Mouse (Mus musculus) ES-E14 (cell line): Measurements from ENCODE around the gene Epas1. TPM values are rescaled to one million over a fixed set of nuclear protein-coding genes. Genes with fewer than 3 reads are reported as not detected.

Experiments
- DNase-seq: peaks from one replicate; pipeline ENCODE4 v3.0.0-alpha.2; 2013; ENCODE audit warnings: low read depth, low spot score
- H3K27ac ChIP-seq: 2 replicates; pipeline ENCODE4 v1.5.1; 2012; ENCODE audit warnings: low read depth, mild to moderate bottlenecking, low read length, moderate library complexity, mixed read lengths; ENCODE audit not compliant: poor library complexity, insufficient read depth, severe bottlenecking
- H3K36me3 ChIP-seq: 2 replicates; pipeline ENCODE4 v1.6.1; 2012; ENCODE audit warnings: mild to moderate bottlenecking, low read length, moderate library complexity, mixed read lengths; ENCODE audit not compliant: control insufficient read depth, poor library complexity, insufficient read depth, severe bottlenecking
- H3K4me1 ChIP-seq, 2 experiments: fragments of 150-350 bp in 1 of 2; sonication (generic) in 1 of 2; 2 replicates each; pipeline ENCODE4 v1.6.1; 2012; ENCODE audit warnings: low read length in 2 of 2, mild to moderate bottlenecking in 1 of 2, mixed read lengths in 1 of 2; ENCODE audit not compliant: control insufficient read depth in 2 of 2, insufficient read depth in 2 of 2, poor library complexity in 1 of 2
- H3K4me3 ChIP-seq, 2 experiments: fragments of 150-350 bp in 1 of 2; sonication (generic) in 1 of 2; 2 replicates each; pipeline ENCODE4 v1.5.1; 2012; ENCODE audit warnings: low read length in 2 of 2, low read depth in 1 of 2, mild to moderate bottlenecking in 1 of 2, mixed read lengths in 1 of 2; ENCODE audit not compliant: insufficient read depth in 1 of 2, poor library complexity in 1 of 2, severe bottlenecking in 1 of 2
- H3K9ac ChIP-seq: 2 replicates; pipeline ENCODE4 v1.6.1; 2012; ENCODE audit warnings: low read depth, mild to moderate bottlenecking, low read length, mixed read lengths; ENCODE audit not compliant: poor library complexity, insufficient read depth, severe bottlenecking
- H3K9me3 ChIP-seq: fragments of 150-350 bp; sonication (generic); 2 replicates; pipeline ENCODE4 v1.6.1; 2012; ENCODE audit warnings: low read depth, mild to moderate bottlenecking, low read length; ENCODE audit not compliant: control insufficient read depth, insufficient read depth
- CHD2 ChIP-seq: IDR thresholded peaks from 2 replicates; pipeline ENCODE4 v1.6.1; 2014; ENCODE audit warnings: mild to moderate bottlenecking, low read depth, low read length, inconsistent platforms
- HCFC1 ChIP-seq: IDR thresholded peaks from 2 replicates; pipeline ENCODE4 v1.6.1; 2012; ENCODE audit warnings: low read length, inconsistent platforms, borderline replicate concordance; ENCODE audit not compliant: insufficient read depth
- MAFK ChIP-seq: IDR thresholded peaks from 2 replicates; pipeline ENCODE4 v1.6.1; 2014; ENCODE audit warnings: mild to moderate bottlenecking, low read depth, low read length, inconsistent platforms; ENCODE audit not compliant: insufficient read depth
- ZC3H11A ChIP-seq: IDR thresholded peaks from 2 replicates; pipeline ENCODE4 v1.6.1; 2012; ENCODE audit warnings: low read depth, mild to moderate bottlenecking, inconsistent platforms, low read length, borderline replicate concordance
- ZNF384 ChIP-seq: IDR thresholded peaks from 2 replicates; pipeline ENCODE4 v1.6.1; 2012; ENCODE audit warnings: low read depth, low read length, inconsistent platforms
- in situ Hi-C, 2 experiments: fragments of 600-800 bp; cut with MboI; formaldehyde crosslinking; loops; one replicate each; pipeline ENCODE4 v1.15.1; 2025; ENCODE audit warnings: low sequenced_read_pairs in 2 of 2, inconsistent platforms in 1 of 2; ENCODE audit not compliant: unreplicated experiment in 2 of 2
- total RNA-seq: library from RNA; depleted of rRNA; stranded (reverse); fragments of 300-350 nt; gene quantifications from 2 replicates; pipeline ENCODE4 v1.2.3, GENCODE M21; 2012

Gene Epas1
- total RNA-seq, 1 experiment = 9.5 TPM

DNA sequence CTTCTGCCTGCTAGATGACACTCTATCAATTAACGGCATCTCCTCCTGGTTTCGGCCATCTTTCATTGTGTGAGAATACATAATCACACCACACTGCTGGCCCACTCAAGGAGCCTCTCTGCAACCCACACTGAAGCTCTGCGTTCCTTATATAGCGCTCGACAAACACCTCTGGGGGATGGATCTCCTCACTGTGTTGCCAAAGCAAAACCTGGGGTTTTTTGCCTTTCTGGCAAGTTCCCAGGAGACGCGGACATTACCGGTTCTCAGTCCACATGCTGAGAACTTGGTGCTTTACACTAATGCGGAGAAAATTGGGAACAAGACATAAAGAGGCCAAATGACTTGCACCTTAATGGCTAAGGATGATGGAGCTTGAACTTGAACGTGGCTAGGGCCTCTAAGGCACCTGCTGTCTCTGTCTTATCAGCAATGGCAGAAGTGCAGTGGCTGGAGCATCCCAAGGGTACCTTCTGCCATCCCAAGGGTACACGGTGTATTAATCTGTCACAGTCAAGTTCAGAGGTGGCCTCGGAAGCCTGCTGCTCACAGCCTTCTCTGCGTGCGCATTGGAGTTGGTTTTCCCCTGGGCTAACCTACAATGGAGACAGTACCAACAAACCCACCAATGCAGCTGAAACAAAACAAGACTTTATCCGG lies 19.6 kb downstream of the Epas1 start:
- H3K27ac ChIP-seq = no peak overlapping the region
- in situ Hi-C loops = no loop called here
- 0 out of 4 replicates have a peak, but pooled peaks cover 1 to 3% of the 10 kb centered on the region in 2 experiments for H3K4me1 ChIP-seq
- TF ChIP-seq ZNF384 (no peak), ZC3H11A (no peak), MAFK (no peak), HCFC1 (no peak), CHD2 (no peak)
- no peak overlapping the region for H3K4me3 ChIP-seq
- H3K9ac ChIP-seq = no peak overlapping the region
- no peaks in the 10 kb centered on the region for H3K36me3 ChIP-seq
- DNase-seq = no peak
- no peaks in the 10 kb centered on the region for H3K9me3 ChIP-seq

DNA sequence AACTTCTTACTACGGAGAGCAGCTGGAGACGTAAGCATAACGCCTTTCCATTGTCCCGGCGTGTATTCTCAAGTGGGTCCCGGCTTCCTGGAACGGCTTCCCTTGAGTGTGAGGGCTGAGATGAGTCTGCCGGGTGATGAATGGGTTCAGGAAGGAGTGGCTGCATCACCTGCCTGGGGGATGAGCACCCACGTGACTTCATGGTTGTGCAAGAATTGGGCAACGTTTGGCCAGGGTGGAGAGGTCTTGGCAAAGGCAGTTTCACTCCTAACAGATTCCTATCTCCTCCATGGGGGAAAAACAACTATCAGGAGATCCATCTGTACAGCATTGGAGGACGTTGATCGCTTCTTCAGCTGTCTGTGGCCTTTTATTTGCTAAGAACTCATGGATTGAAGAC lies 23.0 kb downstream of the Epas1 start:
- H3K36me3 ChIP-seq = no peaks in the 10 kb centered on the region
- TF ChIP-seq ZC3H11A (no peak), MAFK (no peak), CHD2 (no peak), HCFC1 (no peak), ZNF384 (no peak)

DNA sequence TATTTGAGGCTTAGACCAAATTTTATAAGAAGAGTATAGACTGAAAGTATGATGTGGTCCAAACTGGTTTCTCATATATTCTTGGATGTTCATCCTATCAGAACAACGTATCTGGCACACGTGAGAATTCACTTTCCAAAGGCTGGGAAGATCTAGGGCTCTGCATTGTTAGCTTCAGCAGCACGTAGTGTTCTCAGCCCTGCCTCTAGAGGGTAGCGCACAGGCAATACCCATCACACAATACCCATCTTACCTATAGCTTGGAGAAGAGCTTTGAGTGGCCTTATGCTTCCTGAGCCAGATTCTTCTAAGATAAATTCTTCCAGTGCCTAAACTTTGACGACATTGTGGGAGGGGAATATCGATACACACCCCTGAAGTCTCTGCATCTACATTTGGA lies 24.6 kb downstream of the Epas1 start:
- Histone ChIP-seq H3K27ac (no peak overlapping the region), H3K9me3 (no peaks in the 10 kb centered on the region), H3K9ac (no peak overlapping the region), H3K4me3 (no peak overlapping the region), H3K36me3 (no peaks in the 10 kb centered on the region), H3K4me1 (peaks cover 0 to 2% of the 10 kb centered on the region in 2 experiments; a peak in 1 of 4 replicates)
- in situ Hi-C loops = no loop called here
- TF ChIP-seq ZC3H11A (no peak), HCFC1 (no peak), ZNF384 (no peak)
- DNase-seq = no peak

More for the DNA sequence above, 23.0 kb downstream of the Epas1 start:
- no peak for DNase-seq
- H3K4me3 ChIP-seq = no peak overlapping the region
- H3K27ac ChIP-seq = no peak overlapping the region
- peaks cover 0 to 2% of the 10 kb centered on the region in 2 experiments; a peak in 1 of 4 replicates for H3K4me1 ChIP-seq
- in situ Hi-C loops = no loop called here
- H3K9ac ChIP-seq = no peak overlapping the region
- no peaks in the 10 kb centered on the region for H3K9me3 ChIP-seq

DNA sequence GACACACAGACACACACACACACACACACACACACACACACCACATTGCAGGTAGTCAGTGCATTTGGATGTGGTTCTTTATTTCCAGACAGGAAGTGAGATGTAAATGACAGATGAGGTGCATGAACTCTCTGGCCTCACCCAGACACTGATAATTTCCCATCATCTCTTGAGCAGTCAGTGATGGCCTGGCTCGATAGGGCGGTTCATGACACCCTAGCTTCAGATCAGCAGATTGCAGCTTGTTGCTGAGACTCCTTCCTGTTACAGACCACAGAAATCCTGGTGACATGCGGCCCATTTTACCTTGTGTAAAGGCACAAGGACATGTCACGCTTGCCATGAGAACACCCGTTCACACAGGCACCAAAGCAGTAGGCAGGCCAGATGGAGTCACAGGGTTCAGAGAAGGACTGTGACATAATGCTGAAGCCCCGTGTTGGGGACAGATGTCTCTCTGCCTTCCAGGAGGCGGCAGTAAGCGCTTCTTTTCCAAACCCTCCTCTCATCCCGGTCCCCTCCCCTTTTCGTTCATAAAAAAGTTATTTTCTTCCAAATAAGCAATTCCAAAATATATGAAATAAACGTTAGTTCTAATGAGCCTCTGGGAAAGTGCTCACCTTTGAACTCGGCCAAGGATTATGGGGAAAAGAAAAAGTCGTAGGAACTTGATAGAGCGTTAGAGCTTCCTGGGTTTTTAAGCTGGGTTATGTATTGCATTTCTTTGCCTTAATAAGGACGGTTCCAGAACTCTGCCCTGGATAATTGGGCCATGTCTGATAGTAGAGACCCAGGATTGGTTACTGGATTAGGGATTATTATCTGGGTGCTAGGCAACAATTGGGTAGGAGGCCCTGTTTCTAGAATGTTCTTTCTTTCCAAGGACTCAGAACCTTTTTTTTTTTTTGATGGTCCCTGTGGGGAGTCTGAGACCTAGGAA lies 26.0 kb downstream of the Epas1 start:
- no peak overlapping the region for H3K9ac ChIP-seq
- H3K36me3 ChIP-seq = no peaks in the 10 kb centered on the region
- H3K4me1 ChIP-seq = peaks cover 0 to 2% of the 10 kb centered on the region in 2 experiments; a peak in 1 of 4 replicates
- in situ Hi-C loops = no loop called here
- TF ChIP-seq CHD2 = no peak
- no peak for TF ChIP-seq MAFK
- TF ChIP-seq ZC3H11A = no peak
- no peak for TF ChIP-seq HCFC1
- TF ChIP-seq ZNF384 = no peak
- no peak overlapping the region for H3K4me3 ChIP-seq
- H3K27ac ChIP-seq = no peak overlapping the region
- H3K9me3 ChIP-seq = no peaks in the 10 kb centered on the region
- no peak for DNase-seq
